Mouse (Mus musculus): ENCODE measurements at regions not wholly inside any gene's neighbourhood (a gene's known extent, or its start where the extent isn't known, plus 50 kb on each side); places are given as distances from the start of the nearest gene placed in this dataset.

GRCm38 (mm10) chr11:28782486-28782885 lies 70.5 kb upstream of the Efemp1 start:
- no peak for DNase-seq (ENCODE audit: low read depth, low spot score)

- no peak for DNase-seq (ENCODE audit: low read depth, low spot score)
These were observed 82.2 kb upstream of the Efemp1 start for GRCm38 (mm10) chr11:28770831-28771230.

- DNase-seq (ENCODE audit: low read depth, low spot score) = no peak
These were observed 92.3 kb upstream of the Efemp1 start for GRCm38 (mm10) chr11:28760751-28761150.

GRCm38 (mm10) chr11:28734941-28735597 lies 117.9 kb upstream of the Efemp1 start:
- DNase-seq (ENCODE audit: low read depth, low spot score) = peak; percentile 69

GRCm38 (mm10) chr11:28734581-28734931 lies 118.4 kb upstream of the Efemp1 start:
- DNase-seq (ENCODE audit: low read depth, low spot score) = no peak

GRCm38 (mm10) chr11:28733877-28734580 lies 119.0 kb upstream of the Efemp1 start:
- peak; percentile 48 for DNase-seq (ENCODE audit: low read depth, low spot score)

GRCm38 (mm10) chr11:28730140-28730539 lies 122.9 kb upstream of the Efemp1 start:
- DNase-seq (ENCODE audit: low read depth, low spot score) = no peak

- DNase-seq (ENCODE audit: low read depth, low spot score) = no peak
These were observed 125.4 kb upstream of the Ccdc85a start for GRCm38 (mm10) chr11:28709511-28709910.

GRCm38 (mm10) chr11:28708431-28708830 lies 124.3 kb upstream of the Ccdc85a start:
- DNase-seq (ENCODE audit: low read depth, low spot score) = no peak

- no peak for DNase-seq (ENCODE audit: low read depth, low spot score)
These were observed 118.3 kb upstream of the Ccdc85a start for GRCm38 (mm10) chr11:28702384-28702783.

GRCm38 (mm10) chr11:28701379-28701778 lies 117.3 kb upstream of the Ccdc85a start:
- DNase-seq (ENCODE audit: low read depth, low spot score) = peak; percentile 63

GRCm38 (mm10) chr11:28699766-28700165 lies 115.6 kb upstream of the Ccdc85a start:
- no peak for DNase-seq (ENCODE audit: low read depth, low spot score)

GRCm38 (mm10) chr11:28697644-28698480 lies 113.7 kb upstream of the Ccdc85a start:
- peak; percentile 79 for DNase-seq (ENCODE audit: low read depth, low spot score)

GRCm38 (mm10) chr11:28695031-28695430 lies 110.9 kb upstream of the Ccdc85a start:
- no peak for DNase-seq (ENCODE audit: low read depth, low spot score)

GRCm38 (mm10) chr11:28693303-28693702 lies 109.2 kb upstream of the Ccdc85a start:
- DNase-seq (ENCODE audit: low read depth, low spot score) = peak; percentile 30

- DNase-seq (ENCODE audit: low read depth, low spot score) = peak; percentile 76
These were observed 108.4 kb upstream of the Ccdc85a start for GRCm38 (mm10) chr11:28692263-28693194.

GRCm38 (mm10) chr11:28688436-28688835 lies 104.3 kb upstream of the Ccdc85a start:
- DNase-seq (ENCODE audit: low read depth, low spot score) = peak; percentile 64

- no peak for DNase-seq (ENCODE audit: low read depth, low spot score)
These were observed 101.3 kb upstream of the Ccdc85a start for GRCm38 (mm10) chr11:28685407-28685806.

- no peak for DNase-seq (ENCODE audit: low read depth, low spot score)
These were observed 97.2 kb upstream of the Ccdc85a start for GRCm38 (mm10) chr11:28681311-28681710.

GRCm38 (mm10) chr11:28670765-28671164 lies 86.6 kb upstream of the Ccdc85a start:
- peak; percentile 76 for DNase-seq (ENCODE audit: low read depth, low spot score)

GRCm38 (mm10) chr11:28669359-28669758 lies 85.2 kb upstream of the Ccdc85a start:
- DNase-seq (ENCODE audit: low read depth, low spot score) = no peak

Measured in brain, adult 2 months (tissue).